Mouse (Mus musculus) heart, postnatal 0 days (tissue): ENCODE measurements around the gene Zcchc14. TPM values are rescaled to one million over a fixed set of nuclear protein-coding genes. Genes with fewer than 3 reads are reported as not detected.
A peak's percentile ranks its signal among the peaks of the same experiment; 100 is the strongest.

Experiments used
- ATAC-seq: fragments of 200-750 bp; cut with Nextera tagmentation; 2 replicates; pipeline ENCODE4 v1.8.0; 2017; ENCODE audit warnings: low read depth, moderate number of reproducible peaks, moderate library complexity; ENCODE audit not compliant: insufficient read depth
- DNase-seq: peaks from one replicate; pipeline ENCODE4 v3.0.0-alpha.2; 2016; ENCODE audit warnings: low spot score
- H3K27ac ChIP-seq: fragments of 300-500 bp; sonication (generic); 2 replicates; pipeline ENCODE4 v1.5.1; 2014; ENCODE audit warnings: low read depth, mild to moderate bottlenecking
- H3K27me3 ChIP-seq: fragments of 300-500 bp; sonication (generic); 2 replicates; pipeline ENCODE4 v1.6.1; 2014; ENCODE audit warnings: low read length, mixed read lengths; ENCODE audit not compliant: control insufficient read depth, insufficient read depth
- H3K36me3 ChIP-seq: fragments of 300-500 bp; sonication (generic); replicated peaks from 2 replicates; pipeline ENCODE4 v1.6.1; 2014; ENCODE audit warnings: low read length, mixed read lengths; ENCODE audit not compliant: control insufficient read depth, insufficient read depth
- H3K4me1 ChIP-seq: fragments of 300-500 bp; sonication (generic); 2 replicates; pipeline ENCODE4 v1.6.1; 2014; ENCODE audit warnings: antibody characterized with exemption; ENCODE audit not compliant: control insufficient read depth, insufficient read depth
- H3K4me2 ChIP-seq: fragments of 300-500 bp; sonication (generic); 2 replicates; pipeline ENCODE4 v1.6.1; 2014; ENCODE audit warnings: low read depth, mild to moderate bottlenecking, low read length, moderate library complexity
- H3K4me3 ChIP-seq: fragments of 300-500 bp; sonication (generic); 2 replicates; pipeline ENCODE4 v1.5.1; 2014; ENCODE audit warnings: low read depth, low read length
- H3K9ac ChIP-seq: fragments of 300-500 bp; sonication (generic); replicated peaks from 2 replicates; pipeline ENCODE4 v1.6.1; 2014; ENCODE audit warnings: low read depth, low read length, mixed read lengths
- H3K9me3 ChIP-seq: fragments of 300-500 bp; sonication (generic); replicated peaks from 2 replicates; pipeline ENCODE4 v1.6.1; 2016; ENCODE audit warnings: low read length; ENCODE audit not compliant: control insufficient read depth
- CTCF ChIP-seq: IDR thresholded peaks from 2 replicates; pipeline ENCODE4 v1.5.1; 2016; ENCODE audit warnings: antibody characterized with exemption, control low read depth, low read depth
- EP300 ChIP-seq: IDR thresholded peaks from 2 replicates; pipeline ENCODE4 v1.6.1; 2016; ENCODE audit warnings: antibody characterized with exemption, low read depth
- WGBS: fragments of 180-500 bp; shearing (Covaris S2); extraction: QIAGEN DNeasy Blood & Tissue Kit; methylation state at CpG from one replicate; pipeline ENCODE4 v1.1.7; 2014; 5-methylcytosine and 5-hydroxymethylcytosine counted together
- polyA plus RNA-seq: library from polyadenylated mRNA; unstranded; fragments of >200 nt; fragmentation: Nextera tagmentation; extraction: Ambion mirVana; gene quantifications from 2 replicates; pipeline ENCODE4 v1.2.1, GENCODE M21; 2015
- total RNA-seq: library from RNA; depleted of rRNA; stranded (reverse); fragments of >200 nt; gene quantifications from 2 replicates; pipeline ENCODE4 v1.2.3, GENCODE M21; 2014; ENCODE audit warnings: low replicate concordance

The Zcchc14 gene
- total and polyA plus RNA-seq, 2 experiments from 2014 or later: 5.6 to 18.1 TPM

DNA sequence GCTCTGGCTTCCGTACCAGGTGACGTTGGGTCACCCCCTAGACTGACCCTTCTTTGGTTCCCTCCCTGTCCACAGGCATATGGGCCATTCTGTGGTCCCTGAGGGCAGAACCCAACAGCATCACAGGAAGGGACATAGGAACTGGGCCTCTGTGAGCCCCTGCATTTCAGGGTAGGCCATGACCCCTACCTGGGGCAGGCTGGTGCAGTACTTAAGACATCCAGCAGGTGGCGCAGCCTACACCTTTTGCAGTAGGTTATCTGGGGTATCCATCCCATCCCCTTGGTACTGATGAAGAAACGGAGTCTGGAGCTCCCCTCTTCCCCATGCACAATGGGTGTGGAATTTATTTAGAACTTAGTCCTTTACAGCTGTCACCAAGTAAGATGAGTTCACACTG lies 41.8 kb upstream of the Zcchc14 start:
- Histone ChIP-seq H3K4me1 (peaks cover 5% of the 10 kb centered on the region; the same call in 1 of the 2 replicates), H3K27ac (no peak overlapping the region), H3K27me3 (no peaks in the 10 kb centered on the region), H3K36me3 (no peaks in the 10 kb centered on the region), H3K9me3 (no peaks in the 10 kb centered on the region), H3K4me3 (no peak overlapping the region), H3K9ac (no peak overlapping the region), H3K4me2 (no peak overlapping the region)
- peak; percentile 64 for TF ChIP-seq CTCF
- no peak for TF ChIP-seq EP300
- 49% methylated on average over 4 of the region's 4 CpGs for whole genome bisulfite sequencing
- DNase-seq (no peak), ATAC-seq (no peak)

DNA sequence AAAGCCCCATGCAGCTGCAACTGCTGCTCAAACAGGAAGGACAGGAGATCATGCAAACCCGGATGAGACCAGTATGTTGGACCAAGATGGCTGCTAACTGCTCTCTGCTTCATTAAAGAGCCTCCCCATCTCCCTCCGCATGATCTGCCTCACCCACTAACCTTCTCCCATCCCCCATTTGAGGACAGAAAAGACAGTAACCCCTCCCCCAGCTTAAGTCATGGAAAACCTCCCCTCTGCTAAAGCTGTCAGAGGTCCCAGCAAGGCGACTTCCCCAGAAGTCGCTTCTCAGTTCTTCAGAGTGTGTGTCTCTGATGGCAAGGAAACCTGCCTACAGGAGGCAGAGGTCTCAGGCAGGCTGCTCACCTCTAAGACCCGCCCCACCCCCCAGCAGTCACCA lies 35.8 kb upstream of the Zcchc14 start:
- 0 out of 2 replicates have a peak, but pooled peaks cover 3% of the 10 kb centered on the region for H3K27me3 ChIP-seq
- H3K9me3 ChIP-seq: no peaks in the 10 kb centered on the region
- H3K36me3 ChIP-seq: no peaks in the 10 kb centered on the region
- DNase-seq (no peak), ATAC-seq (no peak)
- no peaks in the 10 kb centered on the region for H3K4me1 ChIP-seq
- 49% methylated on average over 5 of the region's 5 CpGs for WGBS
- TF ChIP-seq EP300 (no peak), CTCF (no peak)
- no peak overlapping the region for H3K4me3 ChIP-seq
- H3K9ac ChIP-seq: no peak overlapping the region
- no peak overlapping the region for H3K4me2 ChIP-seq
- H3K27ac ChIP-seq: no peak overlapping the region

DNA sequence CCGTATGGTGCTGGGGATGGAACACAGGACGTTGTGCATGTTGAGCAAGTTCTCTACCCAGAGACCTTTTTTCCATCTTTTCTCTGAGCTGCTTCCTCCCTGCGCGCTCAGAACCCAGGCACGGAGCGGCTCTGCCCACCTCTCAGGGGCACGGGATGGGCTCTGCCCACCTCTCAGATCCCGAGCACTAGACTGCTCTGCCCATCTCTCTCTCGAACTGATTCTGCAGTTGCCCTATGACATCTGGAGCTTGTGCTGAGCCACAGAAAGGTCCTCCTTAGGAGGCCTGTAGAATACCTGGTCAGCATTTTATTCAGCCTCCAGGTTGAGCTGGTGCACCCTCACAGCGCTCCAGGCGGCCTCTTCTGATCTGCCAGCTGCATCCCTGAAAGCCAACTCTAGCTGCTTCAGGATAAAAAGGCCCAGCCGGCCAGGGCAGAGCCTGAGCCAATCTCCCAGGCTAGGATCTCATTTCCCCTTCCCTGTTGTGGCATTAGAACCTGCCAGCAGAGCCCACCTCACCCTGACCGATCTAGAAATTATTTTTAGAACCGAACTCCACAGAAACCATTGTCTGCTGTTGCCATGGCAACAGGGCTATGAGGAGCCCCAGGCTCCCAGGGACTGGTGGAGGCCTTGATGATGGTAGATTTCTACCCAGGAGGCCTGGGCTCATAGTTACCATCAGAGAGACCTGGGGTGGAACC lies 34.9 kb upstream of the Zcchc14 start:
- H3K27ac ChIP-seq: no peak overlapping the region
- no peaks in the 10 kb centered on the region for H3K9me3 ChIP-seq
- TF ChIP-seq CTCF: no peak
- TF ChIP-seq EP300: no peak
- H3K36me3 ChIP-seq: no peaks in the 10 kb centered on the region
- DNase-seq (no peak), ATAC-seq (no peak)
- H3K4me1 ChIP-seq: no peaks in the 10 kb centered on the region
- H3K9ac ChIP-seq: no peak overlapping the region
- H3K4me3 ChIP-seq: no peak overlapping the region
- WGBS: 62% methylated on average over 14 of the region's 14 CpGs
- no peak overlapping the region for H3K4me2 ChIP-seq
- H3K27me3 ChIP-seq: 0 out of 2 replicates have a peak, but pooled peaks cover 6% of the 10 kb centered on the region

DNA sequence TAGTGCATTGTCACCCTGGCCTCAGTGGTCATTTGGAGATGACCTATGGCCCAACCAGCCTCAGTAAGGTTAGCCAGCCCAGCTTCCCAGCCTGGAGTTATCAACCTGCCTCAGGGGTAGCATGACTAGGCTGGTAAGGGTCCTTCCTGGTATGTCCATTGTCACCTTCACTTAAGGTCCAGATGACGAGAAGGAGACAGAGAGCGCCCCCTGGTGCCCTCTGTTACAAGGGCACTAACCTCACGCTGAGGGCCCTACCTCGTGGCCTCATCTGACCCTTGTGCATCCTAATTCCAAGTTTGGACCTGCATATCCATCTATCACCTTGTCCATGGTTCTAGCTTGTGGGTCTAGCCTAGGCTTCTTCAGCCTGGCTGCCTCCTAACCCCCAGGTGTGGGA lies 32.7 kb upstream of the Zcchc14 start:
- no peak overlapping the region for H3K27ac ChIP-seq
- TF ChIP-seq EP300 (no peak), CTCF (peak; percentile 69)
- H3K27me3 ChIP-seq: 0 out of 2 replicates have a peak, but pooled peaks cover 6% of the 10 kb centered on the region
- no peak for ATAC-seq
- H3K9ac ChIP-seq: no peak overlapping the region
- 6% methylated on average over 4 of the region's 4 CpGs for WGBS
- H3K4me2 ChIP-seq: no peak overlapping the region
- H3K36me3 ChIP-seq: no peaks in the 10 kb centered on the region
- H3K4me3 ChIP-seq: no peak overlapping the region
- no peaks in the 10 kb centered on the region for H3K9me3 ChIP-seq
- H3K4me1 ChIP-seq: no peaks in the 10 kb centered on the region
- no peak for DNase-seq

DNA sequence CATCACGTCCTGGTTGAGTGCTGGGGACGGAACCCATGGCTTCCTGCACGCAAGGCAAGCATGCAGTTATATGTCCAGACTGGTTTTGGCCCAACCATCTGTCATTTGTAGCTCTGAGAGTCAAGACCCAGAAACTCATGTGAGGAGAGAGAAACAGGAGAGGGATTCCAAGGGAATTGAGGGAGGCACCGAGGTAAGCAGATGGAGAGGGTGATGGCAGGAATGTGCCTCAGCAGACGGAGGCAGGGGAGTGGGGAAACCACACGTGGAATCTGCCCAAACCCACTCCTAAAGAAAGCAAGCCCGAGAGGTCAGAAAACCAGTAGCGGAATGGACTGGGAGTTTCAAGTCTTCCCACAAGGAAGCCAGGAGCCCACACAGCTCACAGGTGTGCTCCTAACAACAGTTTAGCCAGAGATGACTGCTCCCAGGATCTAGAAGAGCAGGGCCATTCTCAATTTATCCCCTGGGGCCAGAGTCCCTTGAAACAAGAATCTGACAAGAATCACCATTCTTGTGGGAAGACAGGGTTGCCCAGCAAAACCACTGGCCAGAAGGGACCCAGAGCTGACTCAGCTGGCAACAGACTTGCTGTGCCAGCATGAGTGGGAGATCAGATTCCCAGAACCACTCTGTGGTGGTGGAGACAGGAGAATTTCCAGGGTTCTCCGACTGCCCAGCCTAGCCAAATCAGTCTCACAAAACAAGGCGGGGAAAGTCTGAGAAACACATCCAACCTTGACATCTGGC lies 30.6 kb upstream of the Zcchc14 start:
- Histone ChIP-seq H3K4me2 (no peak overlapping the region), H3K36me3 (no peaks in the 10 kb centered on the region), H3K27ac (no peak overlapping the region), H3K9ac (no peak overlapping the region), H3K4me3 (no peak overlapping the region), H3K9me3 (no peaks in the 10 kb centered on the region), H3K27me3 (0 out of 2 replicates have a peak, but pooled peaks cover 6% of the 10 kb centered on the region), H3K4me1 (no peaks in the 10 kb centered on the region)
- DNase-seq (no peak), ATAC-seq (no peak)
- TF ChIP-seq EP300 (no peak), CTCF (no peak)
- 59% methylated on average over 10 of the region's 10 CpGs for WGBS
